Mouse (Mus musculus): ENCODE measurements at regions not wholly inside any gene's neighbourhood (a gene's known extent, or its start where the extent isn't known, plus 50 kb on each side); places are given as distances from the start of the nearest gene placed in this dataset.

GRCm38 (mm10) chr14:95493154-95493553, 387.9 kb upstream of the 4921530L21Rik start:
- 90% methylated on average over 3 of the region's 3 CpGs for WGBS
- ATAC-seq (replicated peaks; ENCODE audit: low FRiP score, low read depth) (no peak), DNase-seq (ENCODE audit: low spot score) (no peak)
- Histone ChIP-seq H3K36me3 (ENCODE audit: insufficient read depth, low read length) (no peaks in the 10 kb centered on the region), H3K9ac (ENCODE audit: low read depth, low read length) (no peak overlapping the region), H3K4me2 (ENCODE audit: low read length) (no peak overlapping the region), H3K4me1 (replicated peaks; ENCODE audit: insufficient read depth, low read length) (no peaks in the 10 kb centered on the region), H3K27ac (no peak overlapping the region), H3K27me3 (ENCODE audit: insufficient read depth, low read length) (no peaks in the 10 kb centered on the region), H3K9me3 (replicated peaks; ENCODE audit: low read length) (no peaks in the 10 kb centered on the region), H3K4me3 (replicated peaks; ENCODE audit: low read depth, low read length) (no peak overlapping the region)
- no peak for TF ChIP-seq CTCF (IDR thresholded peaks at IDR 0.05; ENCODE audit: low read depth)

- DNase-seq (ENCODE audit: low spot score) (no peak), ATAC-seq (replicated peaks; ENCODE audit: low FRiP score, low read depth) (no peak)
- H3K9ac ChIP-seq (ENCODE audit: low read depth, low read length): no peak overlapping the region
- H3K9me3 ChIP-seq (replicated peaks; ENCODE audit: low read length): no peaks in the 10 kb centered on the region
- WGBS: 71% methylated on average over 2 of the region's 2 CpGs
- H3K4me2 ChIP-seq (ENCODE audit: low read length): no peak overlapping the region
- H3K36me3 ChIP-seq (ENCODE audit: insufficient read depth, low read length): no peaks in the 10 kb centered on the region
- H3K27me3 ChIP-seq (ENCODE audit: insufficient read depth, low read length): no peaks in the 10 kb centered on the region
- TF ChIP-seq CTCF (IDR thresholded peaks at IDR 0.05; ENCODE audit: low read depth): no peak
- no peak overlapping the region for H3K4me3 ChIP-seq (replicated peaks; ENCODE audit: low read depth, low read length)
- H3K4me1 ChIP-seq (replicated peaks; ENCODE audit: insufficient read depth, low read length): no peaks in the 10 kb centered on the region
- no peak overlapping the region for H3K27ac ChIP-seq
Measured at GRCm38 (mm10) chr14:95493958-95494357, 387.1 kb upstream of the 4921530L21Rik start.

- Histone ChIP-seq H3K4me2 (ENCODE audit: low read length) (no peak overlapping the region), H3K27me3 (ENCODE audit: insufficient read depth, low read length) (no peaks in the 10 kb centered on the region), H3K9me3 (replicated peaks; ENCODE audit: low read length) (no peaks in the 10 kb centered on the region), H3K4me3 (replicated peaks; ENCODE audit: low read depth, low read length) (no peak overlapping the region), H3K27ac (no peak overlapping the region), H3K9ac (ENCODE audit: low read depth, low read length) (no peak overlapping the region), H3K4me1 (replicated peaks; ENCODE audit: insufficient read depth, low read length) (no peaks in the 10 kb centered on the region), H3K36me3 (ENCODE audit: insufficient read depth, low read length) (no peaks in the 10 kb centered on the region)
- WGBS: 76% methylated on average over 1 of the region's 1 CpGs
- ATAC-seq (replicated peaks; ENCODE audit: low FRiP score, low read depth): no peak
- TF ChIP-seq CTCF (IDR thresholded peaks at IDR 0.05; ENCODE audit: low read depth): no peak
- no peak for DNase-seq (ENCODE audit: low spot score)
Measured at GRCm38 (mm10) chr14:95515072-95515471, 366.0 kb upstream of the 4921530L21Rik start.

GRCm38 (mm10) chr14:95518837-95519236, 362.2 kb upstream of the 4921530L21Rik start:
- Histone ChIP-seq H3K4me2 (ENCODE audit: low read length) (no peak overlapping the region), H3K9me3 (replicated peaks; ENCODE audit: low read length) (no peaks in the 10 kb centered on the region), H3K27me3 (ENCODE audit: insufficient read depth, low read length) (no peaks in the 10 kb centered on the region), H3K4me1 (replicated peaks; ENCODE audit: insufficient read depth, low read length) (no peaks in the 10 kb centered on the region), H3K36me3 (ENCODE audit: insufficient read depth, low read length) (no peaks in the 10 kb centered on the region), H3K4me3 (replicated peaks; ENCODE audit: low read depth, low read length) (no peak overlapping the region), H3K9ac (ENCODE audit: low read depth, low read length) (no peak overlapping the region), H3K27ac (no peak overlapping the region)
- 83% methylated on average over 1 of the region's 1 CpGs for WGBS
- no peak for DNase-seq (ENCODE audit: low spot score)
- ATAC-seq (replicated peaks; ENCODE audit: low FRiP score, low read depth): no peak
- TF ChIP-seq CTCF (IDR thresholded peaks at IDR 0.05; ENCODE audit: low read depth): no peak

- Histone ChIP-seq H3K4me1 (replicated peaks; ENCODE audit: insufficient read depth, low read length) (no peaks in the 10 kb centered on the region), H3K27me3 (ENCODE audit: insufficient read depth, low read length) (no peaks in the 10 kb centered on the region), H3K36me3 (ENCODE audit: insufficient read depth, low read length) (no peaks in the 10 kb centered on the region), H3K9me3 (replicated peaks; ENCODE audit: low read length) (no peaks in the 10 kb centered on the region), H3K4me2 (ENCODE audit: low read length) (no peak overlapping the region), H3K4me3 (replicated peaks; ENCODE audit: low read depth, low read length) (no peak overlapping the region), H3K9ac (ENCODE audit: low read depth, low read length) (no peak overlapping the region), H3K27ac (no peak overlapping the region)
- no peak for TF ChIP-seq CTCF (IDR thresholded peaks at IDR 0.05; ENCODE audit: low read depth)
- DNase-seq (ENCODE audit: low spot score) (peak; percentile 9), ATAC-seq (replicated peaks; ENCODE audit: low FRiP score, low read depth) (no peak)
Measured at GRCm38 (mm10) chr14:95543863-95544262, 337.2 kb upstream of the 4921530L21Rik start.

- no peak for ATAC-seq (replicated peaks; ENCODE audit: low FRiP score, low read depth)
- DNase-seq (ENCODE audit: low spot score): no peak
- no peak for TF ChIP-seq CTCF (IDR thresholded peaks at IDR 0.05; ENCODE audit: low read depth)
Measured at GRCm38 (mm10) chr14:95591075-95591474, 290.0 kb upstream of the 4921530L21Rik start.

GRCm38 (mm10) chr14:95596385-95596784, 284.7 kb upstream of the 4921530L21Rik start:
- Histone ChIP-seq H3K4me3 (replicated peaks; ENCODE audit: low read depth, low read length) (no peak overlapping the region), H3K9ac (ENCODE audit: low read depth, low read length) (no peak overlapping the region), H3K4me1 (replicated peaks; ENCODE audit: insufficient read depth, low read length) (no peaks in the 10 kb centered on the region), H3K36me3 (ENCODE audit: insufficient read depth, low read length) (no peaks in the 10 kb centered on the region), H3K27me3 (ENCODE audit: insufficient read depth, low read length) (no peaks in the 10 kb centered on the region), H3K27ac (no peak overlapping the region), H3K9me3 (replicated peaks; ENCODE audit: low read length) (no peaks in the 10 kb centered on the region), H3K4me2 (ENCODE audit: low read length) (no peak overlapping the region)
- WGBS: 85% methylated on average over 2 of the region's 2 CpGs
- no peak for TF ChIP-seq CTCF (IDR thresholded peaks at IDR 0.05; ENCODE audit: low read depth)
- ATAC-seq (replicated peaks; ENCODE audit: low FRiP score, low read depth): no peak
- DNase-seq (ENCODE audit: low spot score): no peak

More at GRCm38 (mm10) chr14:95591075-95591474, 290.0 kb upstream of the 4921530L21Rik start:
- Histone ChIP-seq H3K4me3 (replicated peaks; ENCODE audit: low read depth, low read length) (no peak overlapping the region), H3K4me1 (replicated peaks; ENCODE audit: insufficient read depth, low read length) (no peaks in the 10 kb centered on the region), H3K27ac (no peak overlapping the region), H3K9me3 (replicated peaks; ENCODE audit: low read length) (no peaks in the 10 kb centered on the region), H3K4me2 (ENCODE audit: low read length) (no peak overlapping the region), H3K36me3 (ENCODE audit: insufficient read depth, low read length) (no peaks in the 10 kb centered on the region), H3K27me3 (ENCODE audit: insufficient read depth, low read length) (no peaks in the 10 kb centered on the region), H3K9ac (ENCODE audit: low read depth, low read length) (no peak overlapping the region)
- WGBS: 67% methylated on average over 3 of the region's 3 CpGs

Data from kidney, postnatal 0 days (tissue).